In genomic region chr12:119169143-119169542, GRCm38 (mm10) we compare ENCODE assay signal across 30 mouse cellular contexts.
DNase-seq lines count a peak whose midpoint lies in the region; ATAC-seq and TF ChIP-seq lines count a peak whose summit lies in the region.
"Had no signal": no experiment of that assay in that cellular context is flagged by ENCODE, and none has a peak within 500 bp of the region (broad histone marks: within the 10 kb centered on the region; RNA-seq: fewer than 3 reads in every experiment).

No protein-coding gene starts in this region.

- no peak for DNase-seq in heart, embryonic 10.5 days (ENCODE audit: low spot score)
- DNase-seq in heart, postnatal 4 days, result no peak
- DNase-seq in kidney, postnatal 36 days, result peak; percentile 15 to 22
- DNase-seq in kidney, adult 18-20 months, result no peak
- DNase-seq in lung, adult 18-20 months, result no peak
- no peak for DNase-seq in limb, embryonic 14.5 days (ENCODE audit: low spot score)
- no peak for DNase-seq in adrenal gland, adult 18-20 months (ENCODE audit: low spot score in 2 of 2)
- DNase-seq: adrenal gland, postnatal 10 days; cerebellum, adult 11 months; cerebellum, adult 9-11 months; gastrocnemius, adult 2 months; gastrocnemius, postnatal 36 days; heart, adult 18-20 months; liver, embryonic 13.5 days; right cerebral cortex, postnatal 25 days had no signal

- H3K9me3 ChIP-seq in heart, embryonic 10.5 days, result no peaks in the 10 kb centered on the region
- H3K9me3 ChIP-seq in lung, embryonic 16.5 days (ENCODE audit: control insufficient read depth, low read length), result no peaks in the 10 kb centered on the region
- no peaks in the 10 kb centered on the region for H3K9me3 ChIP-seq in limb, embryonic 14.5 days (ENCODE audit: control insufficient read depth, low read length)
- H3K9me3 ChIP-seq: embryonic facial prominence, embryonic 13.5 days; G1E; heart, embryonic 12.5 days; hindbrain, embryonic 15.5 days; kidney, embryonic 15.5 days; limb, embryonic 15.5 days; liver, embryonic 13.5 days; megakaryocyte, embryonic 14.5 days; midbrain, embryonic 12.5 days; neural tube, embryonic 13.5 days; stomach, embryonic 15.5 days had no signal

- H3K36me3 ChIP-seq in heart, embryonic 10.5 days, result peaks cover 9% of the 10 kb centered on the region; the same call in 1 of the 2 replicates
- H3K36me3 ChIP-seq in lung, embryonic 16.5 days (ENCODE audit: control insufficient read depth, insufficient read depth, low read length), result no peaks in the 10 kb centered on the region
- peaks cover 7% of the 10 kb centered on the region for H3K36me3 ChIP-seq in limb, embryonic 14.5 days (ENCODE audit: control insufficient read depth, insufficient read depth, low read length)
- H3K36me3 ChIP-seq: G1E; kidney, embryonic 15.5 days; limb, embryonic 15.5 days; liver, embryonic 13.5 days; stomach, embryonic 15.5 days had no signal

- H3K9ac ChIP-seq in lung, embryonic 16.5 days (ENCODE audit: low read length), result no peak overlapping the region
- no peak overlapping the region for H3K9ac ChIP-seq in limb, embryonic 14.5 days (ENCODE audit: low read depth, low read length, severe bottlenecking)
- H3K9ac ChIP-seq: embryonic facial prominence, embryonic 13.5 days; heart, embryonic 12.5 days; hindbrain, embryonic 15.5 days; kidney, embryonic 15.5 days; limb, embryonic 15.5 days; liver, embryonic 13.5 days; midbrain, embryonic 12.5 days; neural tube, embryonic 13.5 days; stomach, embryonic 15.5 days had no signal

- H3K4me2 ChIP-seq in lung, embryonic 16.5 days (ENCODE audit: low read depth, low read length), result no peak overlapping the region
- H3K4me2 ChIP-seq in limb, embryonic 14.5 days (replicated peaks; ENCODE audit: low read depth, low read length, severe bottlenecking), result no peak overlapping the region
- H3K4me2 ChIP-seq: embryonic facial prominence, embryonic 13.5 days; heart, embryonic 12.5 days; hindbrain, embryonic 15.5 days; kidney, embryonic 15.5 days; limb, embryonic 15.5 days; liver, embryonic 13.5 days; midbrain, embryonic 12.5 days; neural tube, embryonic 13.5 days; stomach, embryonic 15.5 days had no signal

- TF ChIP-seq POLR2A in limb, embryonic 14.5 days (IDR thresholded peaks at IDR 0.05; ENCODE audit: borderline replicate concordance, extremely low read depth, insufficient read depth, insufficient read length), result no peak

- ATAC-seq in lung, embryonic 16.5 days (ENCODE audit: low read depth), result peak; percentile 72
- ATAC-seq in limb, embryonic 14.5 days (ENCODE audit: low FRiP score, low read depth), result peak; percentile 25; the same call in 1 of the 2 replicates
- ATAC-seq: forebrain, embryonic 16.5 days had no signal

- no peak overlapping the region for H3K4me3 ChIP-seq in heart, embryonic 10.5 days
- no peak overlapping the region for H3K4me3 ChIP-seq in lung, embryonic 16.5 days (ENCODE audit: low read length)
- H3K4me3 ChIP-seq in limb, embryonic 14.5 days (replicated peaks; ENCODE audit: low read length), result no peak overlapping the region
- H3K4me3 ChIP-seq: embryonic facial prominence, embryonic 13.5 days; erythroblast, embryonic 14.5 days; gastrocnemius, adult 2 months; heart, embryonic 12.5 days; hindbrain, embryonic 15.5 days; kidney, embryonic 15.5 days; left cerebral cortex, adult 2 months; limb, embryonic 15.5 days; liver, embryonic 13.5 days; megakaryocyte, embryonic 14.5 days; midbrain, embryonic 12.5 days; myocyte; neural tube, embryonic 13.5 days; stomach, embryonic 15.5 days had no signal

- H3K27ac ChIP-seq in heart, embryonic 10.5 days, result 0 out of 2 replicates have a peak overlapping the region, but pooled peaks have one; percentile 49
- H3K27ac ChIP-seq in lung, embryonic 16.5 days (ENCODE audit: low read length), result no peak overlapping the region
- no peak overlapping the region for H3K27ac ChIP-seq in limb, embryonic 14.5 days (replicated peaks; ENCODE audit: low read depth, low read length)
- H3K27ac ChIP-seq: embryonic facial prominence, embryonic 13.5 days; gastrocnemius, adult 2 months; hindbrain, embryonic 15.5 days; kidney, embryonic 15.5 days; left cerebral cortex, adult 2 months; limb, embryonic 15.5 days; liver, embryonic 13.5 days; midbrain, embryonic 12.5 days; neural tube, embryonic 13.5 days; stomach, embryonic 15.5 days had no signal

- WGBS in heart, embryonic 10.5 days, result 82% methylated on average over 3 of the region's 3 CpGs
- 29% methylated on average over 3 of the region's 3 CpGs for WGBS in lung, embryonic 16.5 days
- WGBS in limb, embryonic 14.5 days, result 22% methylated on average over 3 of the region's 3 CpGs

- no peaks in the 10 kb centered on the region for H3K27me3 ChIP-seq in heart, embryonic 10.5 days (ENCODE audit: insufficient read depth, poor library complexity, severe bottlenecking)
- H3K27me3 ChIP-seq in lung, embryonic 16.5 days (ENCODE audit: control insufficient read depth, insufficient read depth, low read depth, low read length), result no peaks in the 10 kb centered on the region
- no peaks in the 10 kb centered on the region for H3K27me3 ChIP-seq in limb, embryonic 14.5 days (ENCODE audit: control insufficient read depth, insufficient read depth, low read length)
- H3K27me3 ChIP-seq: embryonic facial prominence, embryonic 13.5 days; heart, embryonic 12.5 days; hindbrain, embryonic 15.5 days; kidney, embryonic 15.5 days; limb, embryonic 15.5 days; liver, embryonic 13.5 days; midbrain, embryonic 12.5 days; neural tube, embryonic 13.5 days; stomach, embryonic 15.5 days had no signal

- H3K4me1 ChIP-seq in heart, embryonic 10.5 days, result peaks cover 7% of the 10 kb centered on the region; the same call in 1 of the 2 replicates
- H3K4me1 ChIP-seq in lung, embryonic 16.5 days (replicated peaks; ENCODE audit: control insufficient read depth, insufficient read depth, low read length), result peaks cover 4% of the 10 kb centered on the region; the same call in 1 of the 2 replicates
- H3K4me1 ChIP-seq in limb, embryonic 14.5 days (ENCODE audit: control insufficient read depth, insufficient read depth, low read length), result peaks cover 9% of the 10 kb centered on the region
- H3K4me1 ChIP-seq: embryonic facial prominence, embryonic 13.5 days; kidney, embryonic 15.5 days; liver, embryonic 13.5 days; megakaryocyte, embryonic 14.5 days; stomach, embryonic 15.5 days had no signal

Comparison
In these comparisons a context has a peak if more than half of its experiments do, and no peak if none do; other contexts are left out.
1. DNase-seq: peak in kidney, postnatal 36 days (2 of 2); none in heart, embryonic 10.5 days (single experiment), heart, postnatal 4 days (single experiment), kidney, adult 18-20 months (single experiment), lung, adult 18-20 months (0 of 2), limb, embryonic 14.5 days (single experiment) and adrenal gland, adult 18-20 months (0 of 2).